Mouse (Mus musculus): ENCODE results near the gene Cmbl. TPM values are rescaled to one million over a fixed set of nuclear protein-coding genes. Genes with fewer than 3 reads are reported as not detected.

Gene Cmbl
- polyA plus RNA-seq, 3 experiments from 2014 or later: not detected

DNA sequence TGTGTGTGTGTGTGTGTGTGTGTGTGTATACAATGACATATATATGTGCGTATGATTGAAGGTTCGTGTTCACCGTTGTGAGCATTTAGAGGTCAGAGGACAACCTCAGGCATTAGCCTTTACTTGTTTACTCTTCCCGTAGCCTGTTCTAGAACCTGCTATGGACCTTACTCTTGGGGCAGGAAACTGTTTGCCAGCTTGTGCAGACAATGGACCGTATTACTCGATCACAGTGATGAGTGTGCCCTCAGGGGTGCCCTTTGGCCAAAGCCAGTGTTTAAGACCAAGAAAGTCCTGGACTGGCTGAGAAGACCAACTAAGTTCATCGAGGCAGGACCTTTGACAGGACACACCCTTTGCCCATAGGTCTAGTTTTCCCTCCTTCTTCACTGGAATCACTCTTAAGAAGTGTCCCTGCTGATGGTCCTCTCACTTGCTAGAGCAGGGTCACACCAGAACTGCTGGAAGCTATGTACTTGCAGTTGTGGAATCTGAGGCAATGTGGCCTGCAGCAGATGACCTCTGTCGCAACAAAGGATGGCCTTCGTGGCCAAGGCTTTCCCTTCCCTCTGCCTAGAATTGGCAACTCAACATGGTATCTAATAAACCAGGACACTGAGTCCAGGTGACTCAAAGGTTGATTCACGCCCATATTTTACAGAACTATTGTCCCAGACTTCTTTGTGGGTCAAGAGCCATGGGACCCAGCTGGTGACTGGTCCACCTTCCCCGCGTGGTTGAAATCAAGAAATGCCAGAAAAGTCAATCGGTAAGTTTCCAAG, 18.3 kb downstream of the Cmbl start:
- ATAC-seq: no peak

GRCm38 (mm10) chr15:31585238-31585637, 20.0 kb downstream of the Cmbl start:
- no peak for ATAC-seq

DNA sequence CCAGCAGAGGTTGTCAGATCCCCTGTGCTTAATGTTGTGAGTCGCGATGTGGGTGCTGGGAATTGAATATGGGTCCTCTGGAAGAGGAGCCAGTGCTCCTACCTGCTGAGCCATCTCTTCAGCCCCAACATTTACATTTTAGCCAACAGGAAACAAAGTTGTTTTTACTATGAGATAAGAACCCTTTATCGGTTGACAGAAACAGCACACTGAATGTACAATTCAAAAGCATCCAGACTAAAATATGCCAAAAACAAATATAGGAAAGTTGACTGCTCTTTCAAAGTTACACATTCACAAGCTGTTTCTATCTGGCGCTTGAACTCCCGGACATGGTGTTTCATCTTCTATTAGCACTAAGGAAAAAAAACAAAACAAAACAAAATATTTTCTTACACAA, 20.9 kb downstream of the Cmbl start:
- no peak for ATAC-seq

- ATAC-seq: peak; percentile 69
Observed at GRCm38 (mm10) chr15:31586519-31586918, 21.3 kb downstream of the Cmbl start.

DNA sequence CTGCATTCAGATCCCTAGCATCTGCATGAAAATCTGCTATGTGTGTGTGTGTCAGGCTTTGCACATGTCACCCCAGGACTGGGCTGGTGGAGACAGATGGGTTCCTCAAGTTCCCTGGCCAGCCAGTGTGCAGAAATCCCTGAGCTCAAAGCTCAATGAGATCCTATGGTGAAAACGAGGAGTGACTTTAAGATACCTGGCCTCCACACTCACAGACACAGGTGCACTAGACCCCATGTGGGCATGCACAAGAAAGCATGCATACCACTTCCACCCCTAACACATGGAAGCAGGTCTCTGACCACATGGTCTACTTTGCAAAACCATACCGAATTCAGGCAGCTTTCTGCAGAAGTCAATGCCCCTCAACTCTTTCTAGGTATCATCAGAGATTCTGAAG, 22.6 kb downstream of the Cmbl start:
- no peak for ATAC-seq

- no peak for ATAC-seq
Observed at GRCm38 (mm10) chr15:31588989-31589640, 23.9 kb downstream of the Cmbl start.

- no peak for ATAC-seq
Observed at GRCm38 (mm10) chr15:31590176-31590575, 25.0 kb downstream of the Cmbl start.

DNA sequence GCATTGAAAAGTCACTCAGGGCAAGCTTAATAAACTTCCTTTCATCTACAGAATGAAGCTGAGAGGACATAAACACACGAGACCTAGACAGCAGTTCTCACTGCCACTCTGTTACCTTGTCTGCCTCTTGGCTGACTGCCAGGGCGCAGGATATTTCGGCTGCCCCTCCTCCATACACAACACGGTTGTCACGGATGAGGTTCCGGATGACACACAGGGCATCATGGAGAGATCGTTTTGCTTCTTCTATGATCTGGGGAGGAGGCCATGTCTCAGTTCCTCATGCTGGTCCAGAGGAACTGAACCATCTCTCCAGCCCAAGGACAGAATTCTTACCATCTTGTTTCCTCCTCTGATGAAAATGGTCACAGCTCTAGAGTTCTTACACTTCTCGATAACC, 27.3 kb downstream of the Cmbl start:
- no peak for ATAC-seq

GRCm38 (mm10) chr15:31594260-31594659, 29.1 kb downstream of the Cmbl start:
- no peak for ATAC-seq

DNA sequence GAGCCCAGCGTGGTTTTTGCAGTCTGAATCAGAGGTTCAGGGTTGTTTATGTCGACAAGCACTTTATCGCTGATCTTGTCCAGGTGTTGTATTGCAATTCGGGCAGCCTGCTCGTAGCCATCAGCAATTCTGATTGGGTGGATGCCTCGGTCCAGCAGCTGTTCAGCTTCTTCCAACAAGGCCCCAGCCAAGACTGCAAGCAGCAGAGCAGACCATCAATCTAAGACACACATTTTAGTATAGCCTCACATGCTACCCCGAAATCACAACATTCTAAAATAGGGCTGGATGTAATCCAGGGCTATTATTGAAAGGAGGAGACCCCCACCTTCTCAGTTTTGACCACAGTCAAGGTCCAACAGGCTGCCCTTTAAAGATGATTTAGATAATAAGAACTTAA, 30.5 kb downstream of the Cmbl start:
- ATAC-seq: no peak

DNA sequence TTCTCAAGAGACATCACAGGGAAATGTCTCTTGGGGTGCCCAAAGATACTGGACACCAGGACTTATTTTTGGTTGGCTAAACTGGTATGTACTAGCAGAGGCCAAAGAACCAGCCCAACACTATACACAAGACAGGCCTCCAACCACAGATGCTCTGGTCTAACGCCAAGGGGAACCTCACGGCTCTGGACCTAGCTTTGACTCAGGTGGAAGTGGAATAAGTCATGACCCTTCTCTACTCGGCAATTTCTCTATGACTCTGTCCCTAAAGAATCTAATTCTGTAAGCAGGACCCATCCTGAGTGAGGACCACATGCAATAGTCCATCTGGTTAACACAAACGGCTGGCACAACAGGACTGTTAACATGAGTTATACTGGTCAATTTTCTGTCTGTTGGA, 34.6 kb downstream of the Cmbl start:
- no peak for ATAC-seq

- ATAC-seq: peak; percentile 46
Observed at GRCm38 (mm10) chr15:31601279-31601645, 36.1 kb downstream of the Cmbl start.

- peak; percentile 89 for ATAC-seq
Observed at GRCm38 (mm10) chr15:31601646-31602374, 36.6 kb downstream of the Cmbl start, which contains the start of the genes Cct5 and Fam173b. TSS of gene Cct5 (minus strand) at chr15:31601804. TSS of gene Fam173b (plus strand) at chr15:31601852.

DNA sequence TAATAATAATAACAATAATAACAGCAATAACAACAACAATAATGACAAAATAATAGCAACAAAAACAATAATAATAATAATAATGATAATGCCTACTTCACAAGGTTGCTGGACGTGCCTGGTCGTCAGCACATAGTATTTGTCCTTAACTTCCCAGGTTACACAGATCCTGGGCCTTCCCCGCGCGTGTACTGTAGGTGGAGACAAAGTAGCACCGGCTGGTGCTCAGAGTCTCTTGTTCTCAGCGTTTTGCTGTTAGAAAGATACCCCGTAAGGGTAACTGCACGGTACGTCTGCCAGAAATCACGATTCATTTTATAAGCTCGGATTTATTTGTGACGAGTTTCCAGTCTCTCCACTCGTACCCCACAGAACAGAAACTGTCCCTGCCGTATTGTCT, 37.2 kb downstream of the Cmbl start:
- ATAC-seq: peak; percentile 7

DNA sequence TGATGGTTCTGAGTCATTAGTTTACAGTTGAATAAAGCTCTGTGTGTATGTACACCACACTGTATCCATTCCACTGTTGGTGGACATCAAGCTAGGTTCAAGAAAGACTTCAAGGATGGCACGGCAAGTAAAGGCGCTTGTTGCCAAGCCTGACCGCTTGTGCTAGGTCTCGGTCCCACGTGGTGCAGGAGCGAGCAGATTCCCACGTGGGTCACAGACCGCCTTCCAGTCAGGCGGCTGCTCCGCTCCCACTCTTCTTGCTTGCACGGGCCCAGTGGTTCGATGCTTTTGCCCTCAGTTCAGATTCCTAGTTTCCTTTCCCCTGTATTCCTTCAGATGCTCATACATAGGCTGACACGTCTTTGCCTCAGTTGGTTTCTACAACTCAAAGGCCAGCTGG, 37.9 kb downstream of the Cmbl start:
- no peak for ATAC-seq

DNA sequence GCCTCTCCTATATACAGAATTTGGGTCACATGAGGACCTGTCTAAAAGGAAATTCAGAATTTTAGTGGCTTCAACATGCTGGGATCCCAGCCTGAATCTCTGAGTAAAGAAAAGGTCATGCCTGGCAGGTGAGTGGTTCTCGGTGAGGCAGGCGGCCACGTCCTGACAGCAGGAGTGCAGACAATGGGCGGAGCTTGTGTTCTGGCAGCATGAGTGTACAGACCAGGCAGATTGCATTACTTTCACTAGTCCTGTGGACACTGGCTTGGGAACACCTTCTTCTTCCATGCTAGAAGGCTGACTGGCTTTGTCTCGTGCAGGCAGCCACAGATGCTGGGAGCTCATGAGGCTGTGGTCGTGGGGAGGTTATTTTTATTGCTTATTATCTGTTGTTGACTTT, 41.6 kb downstream of the Cmbl start:
- ATAC-seq: no peak

DNA sequence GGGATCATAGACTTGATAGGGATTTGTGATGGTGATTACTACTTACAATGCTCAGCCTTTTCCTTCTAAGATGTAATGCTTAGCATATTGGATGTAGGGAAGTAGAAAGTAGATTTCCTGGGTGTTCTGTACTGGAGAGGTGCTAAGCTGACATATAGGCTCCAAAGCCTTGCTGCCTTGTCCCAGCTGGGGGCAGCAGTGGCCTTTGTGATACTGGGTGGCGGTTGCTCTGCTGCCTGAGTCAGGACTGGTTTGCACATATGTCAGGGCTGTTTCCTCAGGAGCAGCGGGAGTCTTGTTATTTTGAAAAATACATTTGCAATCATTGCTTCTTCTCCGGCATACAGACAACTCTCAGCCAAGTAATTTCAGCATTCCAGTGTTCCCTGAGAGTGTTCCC, 45.8 kb downstream of the Cmbl start:
- ATAC-seq: no peak

GRCm38 (mm10) chr15:31611976-31612375, 46.8 kb downstream of the Cmbl start:
- no peak for ATAC-seq

GRCm38 (mm10) chr15:31613826-31614453, 48.8 kb downstream of the Cmbl start:
- no peak for ATAC-seq

- ATAC-seq: no peak
Observed at GRCm38 (mm10) chr15:31614666-31615065, 49.5 kb downstream of the Cmbl start.

GRCm38 (mm10) chr15:31617261-31617660, 52.1 kb downstream of the Cmbl start:
- ATAC-seq: no peak

DNA sequence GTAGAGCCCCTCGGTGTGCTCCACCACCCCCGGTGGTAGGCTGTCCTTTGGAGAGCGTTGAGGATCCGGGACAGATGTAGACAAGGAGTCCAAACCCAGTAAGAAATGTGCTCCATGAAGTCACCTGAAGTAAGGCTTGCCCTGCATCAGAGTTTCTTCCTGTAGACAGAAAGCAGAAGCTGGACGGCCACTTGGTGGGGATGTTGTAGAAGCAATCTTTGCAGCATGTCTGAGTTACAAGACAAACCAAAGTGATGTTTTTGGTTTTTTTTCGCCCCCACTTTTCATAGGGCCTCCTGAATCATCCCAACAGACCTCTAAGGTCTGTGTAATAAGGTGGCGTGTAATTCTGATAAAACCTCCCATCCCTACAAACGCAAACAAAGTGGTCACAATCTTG, 54.3 kb downstream of the Cmbl start:
- ATAC-seq: no peak
